Mouse (Mus musculus): ENCODE data around the gene Gm21778. TPM values are rescaled to one million over a fixed set of nuclear protein-coding genes. Genes with fewer than 3 reads are reported as not detected.
"Not testable (repeated sequence)": the region's sequence is repeated elsewhere in the genome, so short reads cannot be mapped to it uniquely, and the experiment has no call there.

Gm21778 gene
- total RNA-seq (2014; rRNA removed) = not detected in 2 replicates
- not detected in 2 replicates for polyA plus RNA-seq (2015; fragmentation: Nextera tagmentation; extraction: Ambion mirVana)

GRCm38 (mm10) chrY:5942160-5942559, at the start of gene Gm21778:
Gene Gm21778 (plus strand): TSS chrY:5942460.
- H3K9me3 ChIP-seq (ENCODE audit: low read length); H3K4me2 ChIP-seq (ENCODE audit: low read depth); H3K36me3 ChIP-seq (ENCODE audit: insufficient read depth); H3K27me3 ChIP-seq (ENCODE audit: insufficient read depth, low read length); H3K4me1 ChIP-seq (ENCODE audit: insufficient read depth); ATAC-seq; H3K9ac ChIP-seq; H3K4me3 ChIP-seq (ENCODE audit: low read depth, low read length); H3K27ac ChIP-seq (ENCODE audit: low read depth, low read length); DNase-seq: not testable (repeated sequence)

Other genes with a start within 250 kb of the Gm21778 start
- gene Gm20914, start 216.5 kb upstream of the Gm21778 start, total RNA-seq (2014; rRNA removed) = not detected in 2 replicates
- not detected in 2 replicates for gene Gm20914, start 216.5 kb upstream of the Gm21778 start, polyA plus RNA-seq (2015; fragmentation: Nextera tagmentation; extraction: Ambion mirVana)
- gene Gm28171, start 149.1 kb upstream of the Gm21778 start, total RNA-seq (2014; rRNA removed) = not detected in 2 replicates
- gene Gm28171, start 149.1 kb upstream of the Gm21778 start, polyA plus RNA-seq (2015; fragmentation: Nextera tagmentation; extraction: Ambion mirVana) = not detected in 2 replicates

Measured in forebrain, postnatal 0 days (tissue).